Mouse (Mus musculus) gastrocnemius, adult 18-20 months (tissue): ENCODE results near the gene Med24. TPM values are rescaled to one million over a fixed set of nuclear protein-coding genes. Genes with fewer than 3 reads are reported as not detected.
"Not testable (repeated sequence)": the region's sequence is repeated elsewhere in the genome, so short reads cannot be mapped to it uniquely, and the experiment has no call there.

ENCODE experiments used
- DNase-seq: peaks from one replicate; pipeline ENCODE4 v3.0.0; 2021; ENCODE audit warnings: low spot score
- total RNA-seq, 2 experiments: library from RNA; stranded (reverse); gene quantifications; 2 replicates each; pipeline ENCODE4 v1.2.3; 2021

The Med24 gene
- total RNA-seq, 2 experiments from 2014 or later, result 48.1 to 53.3 TPM

DNA sequence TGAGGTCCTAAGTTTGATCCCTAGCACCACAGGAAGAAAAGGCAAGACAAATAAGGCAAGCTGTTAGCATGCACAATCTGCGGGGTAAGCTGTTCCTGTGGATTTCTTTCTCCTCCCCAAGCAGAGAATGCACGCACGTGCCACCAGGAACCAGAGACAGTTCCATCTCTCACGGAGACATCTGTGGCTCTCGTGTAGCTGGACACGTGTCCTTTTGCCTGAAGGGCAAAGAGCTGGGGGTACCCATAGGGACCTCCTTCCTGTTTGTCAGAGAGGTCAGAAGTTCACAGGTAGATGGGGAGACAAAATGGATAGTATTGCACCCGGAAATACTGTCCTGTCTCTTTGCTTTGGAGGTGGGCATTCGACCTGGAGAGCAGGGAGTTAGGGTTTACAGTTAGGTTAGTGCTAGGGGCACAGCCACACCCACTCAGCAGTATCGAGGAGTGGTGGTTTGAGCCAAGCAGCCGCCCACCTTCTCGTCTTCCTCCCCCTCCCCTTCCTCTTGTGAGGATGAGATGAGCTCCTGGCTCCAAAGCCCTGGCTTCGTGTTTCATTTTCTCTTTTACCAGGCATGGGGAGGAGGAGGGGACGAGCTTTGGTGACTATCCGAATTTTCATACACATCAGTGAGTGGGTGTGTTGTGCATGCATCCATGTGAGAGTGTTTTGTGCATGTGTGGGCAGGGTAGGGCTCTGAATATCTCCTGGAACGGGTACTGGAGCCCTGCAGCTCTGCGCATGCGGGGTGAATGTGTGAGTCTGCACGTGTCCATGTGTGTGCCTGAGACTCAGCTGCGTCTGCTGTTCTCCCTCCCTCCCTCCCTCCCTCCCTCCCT is 17.8 kb upstream of the Med24 start:
- peak; percentile 86 for DNase-seq

GRCm38 (mm10) chr11:98745932-98746853 is 17.0 kb upstream of the Med24 start:
- DNase-seq, result peak; percentile 30

DNA sequence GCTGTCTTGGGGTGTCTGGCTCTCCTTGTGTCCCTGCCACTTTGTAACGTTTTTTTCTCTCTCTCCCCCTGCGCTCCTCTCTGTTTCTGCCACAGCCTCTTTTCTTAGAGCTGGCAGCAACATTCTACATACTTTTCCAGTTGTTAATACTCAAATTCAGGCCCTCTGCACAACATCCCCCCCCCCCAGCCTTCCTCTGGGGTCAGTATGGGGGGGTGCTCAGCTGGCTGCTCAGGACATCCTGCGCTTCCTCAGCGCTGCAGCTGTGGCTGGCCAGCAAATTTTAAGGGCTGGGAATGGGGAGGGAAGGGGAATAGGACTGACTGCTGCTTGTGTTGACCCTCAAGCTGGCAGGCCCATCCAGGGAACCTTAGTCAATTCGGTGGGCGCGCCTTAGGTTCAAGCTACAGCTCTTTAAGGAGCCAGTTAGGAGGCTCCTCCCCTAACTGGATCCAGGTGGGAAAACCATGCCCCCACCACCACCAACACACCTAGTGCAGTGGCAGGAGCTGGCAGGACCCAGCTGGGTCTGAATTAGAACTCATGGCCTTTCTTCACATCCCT is 15.3 kb upstream of the Med24 start:
- DNase-seq, result no peak

GRCm38 (mm10) chr11:98743655-98744345 is 14.6 kb upstream of the Med24 start:
- DNase-seq, result peak; percentile 64

DNA sequence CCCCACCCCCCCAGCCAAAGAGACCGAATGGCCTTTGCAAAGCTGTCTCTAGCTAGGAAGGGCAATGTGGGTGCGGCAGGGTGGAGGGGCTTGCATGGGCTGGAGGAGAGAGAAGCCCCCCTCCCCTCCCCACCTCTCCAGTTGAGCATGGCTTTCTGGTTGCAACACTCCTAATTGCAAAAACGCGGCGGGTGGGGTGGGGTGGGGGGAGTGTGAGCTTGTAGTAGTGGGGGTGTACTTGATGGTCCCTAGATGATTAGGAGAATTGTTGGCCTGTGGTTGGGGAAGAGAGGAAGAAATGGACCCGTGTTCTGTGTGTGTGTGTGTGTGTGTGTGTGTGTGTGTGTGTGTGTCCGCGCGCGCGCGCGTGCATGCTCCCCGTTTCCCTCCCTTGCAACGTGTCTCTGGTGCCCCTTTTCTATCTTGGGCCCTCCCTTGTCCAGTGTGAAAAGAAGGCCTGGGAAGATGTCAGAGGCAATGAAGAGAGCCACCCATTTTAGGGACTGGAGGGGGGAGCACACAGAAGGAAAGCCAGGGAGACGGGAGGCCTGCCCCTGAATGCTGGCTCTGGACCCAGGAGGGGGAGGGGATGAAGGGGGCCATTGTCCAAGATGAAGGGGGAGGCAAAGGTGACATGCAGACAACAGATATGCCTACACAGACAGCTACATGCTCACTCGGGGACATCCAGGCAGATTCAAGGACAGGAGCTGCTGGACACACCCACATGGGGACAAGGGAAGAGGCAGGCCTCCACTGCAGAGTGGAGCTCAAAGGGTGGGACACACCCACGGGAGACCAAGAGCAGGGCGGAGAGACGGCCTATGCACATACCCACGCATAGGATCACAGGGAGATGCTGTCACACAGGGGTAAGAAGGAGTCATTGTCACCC is 13.4 kb upstream of the Med24 start:
- DNase-seq, result peak; percentile 37

DNA sequence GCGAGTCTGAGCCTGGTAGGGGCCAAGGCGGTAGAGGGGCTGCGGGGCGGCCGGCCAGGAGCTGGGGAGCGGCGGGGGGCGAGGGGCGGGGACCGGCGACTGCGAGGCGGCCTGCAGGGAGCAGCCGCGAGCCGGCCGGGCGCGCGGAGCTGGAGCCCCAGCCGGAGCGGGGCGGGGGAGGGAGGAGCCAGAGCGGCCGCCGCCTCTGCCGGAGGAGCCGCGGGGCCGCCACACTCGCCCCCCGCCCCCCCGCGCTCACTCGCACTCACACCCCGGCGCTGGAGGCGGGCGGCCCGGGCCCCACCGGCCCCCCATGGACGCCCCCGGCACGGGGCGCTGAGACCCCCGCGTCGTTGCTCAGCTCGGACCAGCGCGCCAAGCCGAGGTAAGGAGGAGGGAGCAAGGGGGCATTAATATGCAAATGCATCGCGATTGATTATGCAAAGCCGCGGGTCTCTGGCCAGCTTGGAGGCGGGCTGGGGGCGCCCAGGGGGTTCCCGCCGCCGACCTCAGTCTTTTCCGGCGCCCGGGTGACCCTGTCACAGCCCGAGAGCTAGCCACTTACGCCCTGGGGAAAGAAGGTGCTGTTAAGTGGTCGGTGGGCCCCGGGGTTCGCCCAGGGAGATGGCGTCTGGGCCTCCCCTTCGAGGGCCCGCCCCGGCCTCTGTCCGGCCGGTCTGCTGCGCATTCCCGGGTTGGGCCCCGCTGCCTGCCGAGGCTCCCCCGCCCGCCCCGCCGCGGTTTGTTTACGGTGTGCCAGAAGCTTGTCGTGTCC is 12.6 kb upstream of the Med24 start:
- peak; percentile 73 for DNase-seq

GRCm38 (mm10) chr11:98741051-98741620 is 11.9 kb upstream of the Med24 start:
- DNase-seq, result no peak

- peak; percentile 79 for DNase-seq
These were observed 11.3 kb upstream of the Med24 start, which contains the start of gene Thra for GRCm38 (mm10) chr11:98740393-98741050. Gene Thra (plus strand): TSS chr11:98740638.

GRCm38 (mm10) chr11:98740026-98740392 is 10.8 kb upstream of the Med24 start:
- DNase-seq, result peak; percentile 30

GRCm38 (mm10) chr11:98738925-98739324 is 9.7 kb upstream of the Med24 start:
- DNase-seq, result peak; percentile 46

DNA sequence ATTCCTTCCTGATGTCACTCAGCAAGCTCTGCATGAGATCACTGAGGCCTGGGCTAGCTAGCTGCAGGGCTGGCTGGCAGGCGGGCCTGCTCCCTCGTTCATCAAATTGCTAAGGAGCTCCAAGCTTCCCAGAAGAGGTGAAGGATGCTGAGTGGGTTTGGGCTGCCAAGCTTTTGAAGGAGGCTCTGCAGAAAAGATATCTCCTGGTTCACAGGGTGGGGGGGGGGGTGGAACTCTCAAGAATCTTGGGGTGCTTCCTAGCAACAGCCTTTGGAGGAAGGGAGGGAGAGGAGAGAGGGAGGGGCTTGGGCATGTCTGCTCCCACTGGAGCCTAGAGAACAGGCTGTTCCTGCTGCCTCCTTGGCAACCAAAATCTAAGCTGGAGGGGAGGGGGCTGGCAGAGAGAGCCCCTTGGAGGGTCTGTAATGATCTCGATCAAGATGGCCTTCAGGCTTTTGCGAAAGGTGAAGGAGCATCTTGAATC is 9.2 kb upstream of the Med24 start:
- peak; percentile 47 for DNase-seq

DNA sequence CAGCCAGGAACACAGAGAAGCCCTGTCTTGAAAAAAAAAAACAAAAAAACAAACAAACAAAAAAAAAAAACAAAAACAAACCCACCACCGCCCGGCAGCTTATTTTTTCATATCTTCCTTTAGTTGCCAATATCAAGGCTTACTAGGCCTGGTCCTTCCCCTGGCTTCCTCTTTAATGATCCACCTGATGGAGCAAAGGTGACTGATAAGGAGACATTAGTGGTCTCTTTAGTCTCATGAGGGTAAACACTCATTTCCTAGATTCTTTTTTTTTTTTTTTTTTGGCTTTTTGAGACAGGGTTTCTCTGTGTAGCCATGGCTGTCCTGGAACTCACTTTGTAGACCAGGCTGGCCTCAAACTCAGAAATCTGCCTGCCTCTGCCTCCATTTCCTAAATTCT is 8.0 kb upstream of the Med24 start:
- DNase-seq, result not testable (repeated sequence)

GRCm38 (mm10) chr11:98736176-98736575 is 6.9 kb upstream of the Med24 start:
- no peak for DNase-seq

GRCm38 (mm10) chr11:98735111-98735510 is 5.9 kb upstream of the Med24 start:
- no peak for DNase-seq

DNA sequence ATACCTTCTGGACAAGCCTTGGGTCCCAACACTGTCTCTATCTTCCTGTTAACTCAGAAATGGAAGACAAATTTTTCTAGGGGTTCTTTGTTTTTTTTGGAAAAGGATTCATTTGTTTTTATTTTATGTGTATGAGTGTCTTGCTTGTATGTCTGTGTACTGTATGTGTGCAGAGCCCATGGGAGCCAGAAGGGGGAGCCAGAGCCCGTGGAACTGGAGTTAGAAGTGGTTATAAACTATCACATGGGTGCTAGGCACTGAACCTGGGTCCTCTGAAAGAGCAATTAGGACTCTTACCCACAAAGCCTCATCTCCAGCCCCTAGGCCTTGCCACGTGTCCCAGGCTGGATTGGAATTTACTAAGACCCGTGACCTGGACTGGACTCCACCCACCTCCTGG is 4.8 kb upstream of the Med24 start:
- no peak for DNase-seq

- DNase-seq, result no peak
These were observed 1.9 kb upstream of the Med24 start for GRCm38 (mm10) chr11:98731134-98731533.

DNA sequence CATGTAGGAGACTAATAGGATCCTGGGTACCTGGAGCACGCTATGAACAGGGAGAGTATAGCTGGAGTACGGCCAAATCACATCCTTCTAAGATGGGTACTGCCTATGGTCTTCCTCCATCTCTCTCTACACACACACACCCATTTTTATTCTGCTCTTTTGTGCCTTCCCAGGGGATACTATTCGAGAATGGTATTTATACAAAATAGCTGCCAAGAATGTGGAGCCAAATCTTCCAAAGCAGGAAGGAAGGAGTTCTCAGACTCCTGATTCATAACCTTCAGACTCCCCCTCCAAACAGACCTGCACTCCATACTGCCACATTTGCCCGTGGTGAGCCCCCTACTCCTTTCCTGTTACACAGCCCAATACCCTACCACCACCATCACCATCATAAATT is 1.5 kb upstream of the Med24 start:
- no peak for DNase-seq

DNA sequence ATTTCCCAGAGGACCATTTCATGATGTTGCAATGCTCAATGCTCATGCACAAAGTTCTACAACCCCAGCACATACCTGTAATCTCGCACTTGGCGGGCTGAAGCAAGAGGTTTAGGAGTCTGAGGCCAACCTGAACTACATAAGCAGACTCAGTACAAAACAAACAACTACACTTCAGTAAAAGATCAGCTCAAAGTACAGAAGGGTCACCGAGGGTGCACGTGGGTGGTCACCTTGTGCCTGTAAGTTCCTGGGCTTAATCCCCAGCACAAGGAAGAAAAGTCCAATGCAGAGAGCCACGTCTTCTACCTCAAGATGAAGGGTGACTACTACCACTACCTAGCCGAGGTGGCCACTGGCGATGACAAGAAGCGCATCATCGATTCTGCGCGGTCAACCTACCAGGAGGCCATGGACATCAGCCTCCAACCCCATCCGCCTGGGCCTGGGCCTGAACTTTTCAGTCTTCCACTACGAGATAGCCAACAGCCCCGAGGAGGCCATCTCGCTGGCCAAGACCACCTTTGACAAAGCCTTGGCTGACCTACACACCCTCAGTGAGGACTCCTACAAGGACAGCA is 3.2 kb downstream of the Med24 start:
- DNase-seq, result no peak
